Mouse (Mus musculus) B cell, adult 2 months (primary cell): Measurements from ENCODE around the gene Mesd.

Experiments used
- DNase-seq, 2 experiments: peaks; one replicate each; pipeline ENCODE4 v3.0.0; 2022

Gene Mesd

DNA sequence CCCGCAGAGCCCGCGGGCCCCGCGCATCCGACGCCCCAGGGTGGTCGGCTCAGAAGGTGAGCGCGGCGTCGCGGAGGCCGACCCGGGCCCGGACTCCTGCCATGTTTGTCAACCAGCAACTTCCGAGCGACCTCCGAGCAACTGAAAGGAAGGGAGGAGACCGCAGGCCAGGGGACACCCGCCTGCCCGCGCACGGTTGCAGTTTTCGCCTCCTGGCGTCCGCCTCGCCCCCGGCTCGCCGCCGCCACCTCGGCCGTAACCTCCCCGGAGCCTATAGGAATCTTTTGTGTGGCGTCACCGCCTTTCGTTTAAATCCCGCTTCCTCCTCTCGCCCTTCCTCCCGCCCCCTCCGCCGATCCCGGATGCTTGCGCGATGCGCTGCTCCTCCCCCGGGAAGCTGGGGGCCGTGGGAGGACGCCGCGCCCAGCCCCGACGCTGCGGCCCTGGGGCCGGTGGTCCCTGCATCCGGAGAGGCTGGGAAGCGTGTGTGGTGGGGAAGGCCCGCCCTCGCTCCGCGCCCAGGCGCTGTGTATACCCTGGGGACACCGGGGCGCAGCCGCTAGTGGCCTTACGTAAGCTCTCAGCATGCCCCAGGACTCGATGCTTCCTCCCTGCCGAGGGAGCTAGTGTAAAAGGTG lies at the start of gene Mesd, which contains the start of gene Tlnrd1:
TSS of gene Mesd (plus strand) at position 446 of the 638 bp plus-strand sequence.
TSS of gene Tlnrd1 (minus strand) at position 285 of the 638 bp plus-strand sequence.
- DNase-seq, result peak; percentile 86 to 87

DNA sequence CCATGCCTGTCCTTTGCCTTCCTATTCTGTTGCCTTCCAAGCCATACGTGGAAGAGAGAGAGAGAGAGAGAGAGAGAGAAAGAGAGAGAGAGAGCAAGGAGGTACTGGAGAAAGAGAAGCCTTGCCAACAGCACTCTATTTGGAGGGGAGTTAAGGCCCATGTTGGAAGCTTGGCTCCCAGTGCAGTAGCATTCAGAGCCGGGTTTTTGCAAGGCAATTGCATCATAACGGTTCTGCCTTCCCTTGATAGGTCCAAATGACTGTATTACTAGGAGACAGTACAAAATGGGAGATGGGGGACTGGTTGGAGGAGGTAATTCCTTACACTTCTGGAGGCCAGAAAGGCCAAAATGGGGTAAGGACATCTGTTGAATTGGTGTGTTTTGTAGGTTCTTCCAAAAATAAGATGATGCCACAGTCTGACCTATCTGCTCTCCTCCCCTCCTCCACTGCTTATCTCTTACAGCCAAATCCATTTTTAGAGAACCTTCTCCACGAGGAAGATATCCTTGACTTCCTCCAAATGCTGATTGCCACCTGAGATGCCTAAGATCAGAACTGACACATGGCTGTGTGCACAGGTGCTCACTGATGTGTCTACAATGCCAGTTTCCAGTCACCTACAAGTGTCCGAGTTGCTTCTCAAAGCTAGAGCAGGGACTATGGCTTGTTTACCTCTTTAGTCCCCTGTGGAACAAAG lies 45.6 kb upstream of the Mesd start:
- no peak for DNase-seq

GRCm38 (mm10) chr7:83840076-83840475 lies 44.2 kb upstream of the Mesd start:
- DNase-seq, result no peak

GRCm38 (mm10) chr7:83842486-83843259 lies 41.6 kb upstream of the Mesd start:
- DNase-seq, result no peak

GRCm38 (mm10) chr7:83844807-83845206 lies 39.5 kb upstream of the Mesd start:
- DNase-seq, result no peak

DNA sequence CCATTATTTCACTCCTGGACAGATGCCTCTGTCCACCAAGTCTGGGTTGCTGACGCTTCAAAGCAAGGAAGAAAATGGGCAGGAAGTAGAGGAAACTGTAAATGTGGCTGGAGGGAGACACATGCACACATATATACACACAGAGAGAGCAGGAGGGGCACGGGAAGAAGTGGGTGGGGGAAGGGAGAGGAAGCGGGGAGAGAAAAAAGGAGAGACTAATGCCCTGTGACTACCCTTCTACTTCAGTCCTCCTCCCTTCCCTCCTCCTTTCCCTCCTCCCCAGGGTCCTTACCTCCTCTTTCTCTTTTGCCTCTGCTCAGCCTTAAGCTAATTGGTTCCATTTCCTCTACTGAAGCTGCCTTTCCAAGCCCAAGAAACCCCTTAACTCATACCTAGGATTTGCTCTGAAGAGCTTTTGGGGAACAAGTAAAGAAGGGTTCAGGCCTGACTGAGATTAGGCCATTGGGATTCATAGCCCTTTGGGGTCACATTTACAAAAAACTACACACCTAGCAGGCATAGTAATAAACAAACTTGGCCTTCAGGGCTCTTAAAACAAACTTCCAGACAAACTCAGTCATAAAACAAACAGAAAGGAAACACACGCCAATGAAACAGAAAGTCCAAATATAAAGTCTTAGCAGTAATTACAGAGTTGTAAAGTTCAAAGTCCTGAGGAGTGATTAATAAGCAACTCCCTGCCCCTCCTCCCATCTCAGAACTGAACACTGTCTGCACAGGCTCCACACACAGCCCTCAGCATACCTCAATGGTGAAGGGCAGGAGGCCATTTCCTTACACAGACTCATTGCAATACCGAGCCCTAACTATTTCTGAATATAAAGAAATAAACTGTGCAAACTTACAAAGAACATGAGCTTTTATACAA lies 36.8 kb upstream of the Mesd start:
- no peak for DNase-seq

GRCm38 (mm10) chr7:83851569-83852380 lies 32.5 kb upstream of the Mesd start:
- no peak for DNase-seq

- DNase-seq, result peak; percentile 6 to 21
Measured at GRCm38 (mm10) chr7:83852381-83853380, 31.6 kb upstream of the Mesd start.

GRCm38 (mm10) chr7:83855203-83855602 lies 29.1 kb upstream of the Mesd start:
- DNase-seq, result no peak

DNA sequence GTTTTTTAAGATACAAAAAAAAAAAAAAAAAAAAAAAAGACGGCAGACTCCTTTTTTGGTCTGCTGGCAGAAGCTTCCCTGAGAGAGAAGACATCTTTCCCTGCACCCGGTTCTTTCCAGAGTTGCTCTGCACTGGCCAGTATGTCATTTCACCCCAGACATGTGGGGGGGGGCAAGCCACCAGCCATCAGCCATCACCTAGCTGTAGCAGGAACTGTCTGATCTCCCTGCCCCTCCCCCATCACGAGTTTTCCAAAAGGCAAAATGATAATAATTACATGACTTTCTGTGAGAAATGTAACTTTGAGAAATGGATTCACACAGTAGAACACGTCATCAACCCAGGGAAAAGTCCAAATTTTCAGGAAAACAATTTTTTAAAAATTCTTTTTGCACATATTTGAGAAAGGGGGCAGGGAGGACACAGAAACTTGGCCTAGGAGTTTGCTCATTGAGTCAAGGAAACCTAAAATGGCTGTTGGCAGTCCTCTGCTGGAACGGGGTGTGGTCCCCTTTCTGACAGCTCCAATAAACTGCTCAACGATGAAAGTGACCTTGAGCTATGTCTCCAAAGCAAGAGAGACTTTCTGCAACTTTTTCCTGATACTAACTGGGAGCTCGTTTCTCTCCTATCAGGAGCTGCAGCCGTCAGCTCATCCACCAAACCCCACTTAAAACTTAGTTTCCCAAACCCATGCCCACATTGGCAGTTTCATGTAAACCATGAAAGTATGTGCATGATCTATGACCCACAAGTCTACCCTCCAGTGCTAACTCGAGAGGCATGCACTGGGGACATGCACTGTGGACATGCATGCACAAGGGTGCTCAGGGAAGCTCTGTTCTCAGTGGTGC lies 27.7 kb upstream of the Mesd start:
- no peak for DNase-seq

GRCm38 (mm10) chr7:83857208-83857488 lies 27.1 kb upstream of the Mesd start:
- DNase-seq, result no peak

- no peak for DNase-seq
Measured at GRCm38 (mm10) chr7:83857921-83858320, 26.3 kb upstream of the Mesd start.

GRCm38 (mm10) chr7:83859378-83860083 lies 24.7 kb upstream of the Mesd start:
- DNase-seq, result no peak

- DNase-seq, result no peak
Measured at GRCm38 (mm10) chr7:83863554-83863953, 20.7 kb upstream of the Mesd start.

DNA sequence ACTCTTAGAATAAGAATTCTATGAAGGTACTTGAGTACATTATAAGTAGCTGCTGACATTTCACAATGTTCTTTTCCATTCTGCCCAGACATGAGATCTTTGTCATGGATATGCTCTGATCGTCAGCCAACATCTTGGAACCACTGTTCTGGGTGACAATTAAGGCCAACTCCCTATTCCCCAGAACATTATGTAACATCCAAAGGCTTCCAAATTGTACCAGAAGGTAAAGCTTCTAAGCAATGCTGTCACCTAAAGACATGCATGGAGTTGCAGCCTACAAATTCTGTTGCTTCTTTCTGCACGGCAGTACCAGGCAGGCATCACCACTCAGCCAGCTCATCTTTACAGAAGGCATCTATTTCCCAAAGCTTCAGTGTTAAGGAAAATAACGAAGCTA lies 16.1 kb upstream of the Mesd start:
- no peak for DNase-seq

DNA sequence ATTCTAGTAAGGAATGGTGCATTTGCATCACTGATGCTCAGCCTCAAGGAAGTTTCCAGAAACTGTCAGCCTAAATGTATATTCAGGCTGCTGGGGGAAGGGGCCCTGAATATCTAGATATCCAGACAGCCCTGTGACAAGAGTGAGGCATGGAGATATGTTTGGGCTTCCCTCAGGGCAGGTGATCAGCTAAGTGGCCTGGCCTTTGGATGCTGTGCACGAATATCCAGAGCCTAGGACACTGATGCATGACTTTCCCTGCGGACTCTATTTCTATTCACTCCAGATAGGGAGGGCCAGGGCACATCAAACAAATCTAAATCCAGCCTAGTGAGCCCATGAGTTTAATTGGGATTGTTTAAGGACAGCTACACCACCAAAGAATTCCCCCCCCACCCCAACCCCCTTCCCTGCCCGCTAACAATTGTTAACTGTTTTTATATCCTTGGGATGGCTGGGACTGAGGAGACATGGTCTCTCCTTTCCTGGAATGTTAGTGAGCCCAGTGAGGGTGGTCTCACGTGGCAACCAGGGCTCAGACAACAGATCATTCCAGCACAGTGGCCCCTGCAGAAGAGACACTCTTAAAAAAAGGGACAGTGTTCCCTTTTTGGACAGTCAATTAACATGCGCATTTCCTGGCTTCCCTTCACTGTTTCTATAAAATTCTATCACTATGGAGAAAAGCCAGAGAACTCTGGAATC lies 14.3 kb upstream of the Mesd start:
- DNase-seq, result no peak

DNA sequence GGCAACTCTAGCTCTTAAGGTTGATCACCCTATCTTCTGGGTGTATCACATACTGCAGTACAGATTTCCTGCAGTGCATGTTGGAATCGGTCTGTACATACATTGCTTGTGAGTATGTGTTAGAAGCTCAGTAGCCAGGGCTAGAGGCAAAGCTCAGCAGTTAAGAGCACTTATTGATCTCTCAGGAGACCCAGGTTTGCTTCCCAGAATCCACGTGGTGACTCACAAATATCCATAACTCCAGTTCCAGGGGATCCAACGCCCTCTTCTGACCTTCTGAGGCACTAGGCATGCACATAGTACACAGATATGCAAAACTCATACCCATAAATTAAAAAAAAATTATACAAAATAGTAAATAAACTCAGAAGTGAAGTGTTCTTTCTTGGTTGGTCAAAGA lies 7.2 kb upstream of the Mesd start:
- no peak for DNase-seq

- DNase-seq, result peak; percentile 35 to 36
Measured at GRCm38 (mm10) chr7:83878676-83879448, 5.4 kb upstream of the Mesd start.
